Mouse (Mus musculus): ENCODE results near the gene Sema4b. TPM values are rescaled to one million over a fixed set of nuclear protein-coding genes. Genes with fewer than 3 reads are reported as not detected.

Gene Sema4b
- polyA plus RNA-seq (2016; fragmentation: Nextera tagmentation; extraction: Ambion mirVana) = 12.2 and 13.5 TPM in 2 replicates

DNA sequence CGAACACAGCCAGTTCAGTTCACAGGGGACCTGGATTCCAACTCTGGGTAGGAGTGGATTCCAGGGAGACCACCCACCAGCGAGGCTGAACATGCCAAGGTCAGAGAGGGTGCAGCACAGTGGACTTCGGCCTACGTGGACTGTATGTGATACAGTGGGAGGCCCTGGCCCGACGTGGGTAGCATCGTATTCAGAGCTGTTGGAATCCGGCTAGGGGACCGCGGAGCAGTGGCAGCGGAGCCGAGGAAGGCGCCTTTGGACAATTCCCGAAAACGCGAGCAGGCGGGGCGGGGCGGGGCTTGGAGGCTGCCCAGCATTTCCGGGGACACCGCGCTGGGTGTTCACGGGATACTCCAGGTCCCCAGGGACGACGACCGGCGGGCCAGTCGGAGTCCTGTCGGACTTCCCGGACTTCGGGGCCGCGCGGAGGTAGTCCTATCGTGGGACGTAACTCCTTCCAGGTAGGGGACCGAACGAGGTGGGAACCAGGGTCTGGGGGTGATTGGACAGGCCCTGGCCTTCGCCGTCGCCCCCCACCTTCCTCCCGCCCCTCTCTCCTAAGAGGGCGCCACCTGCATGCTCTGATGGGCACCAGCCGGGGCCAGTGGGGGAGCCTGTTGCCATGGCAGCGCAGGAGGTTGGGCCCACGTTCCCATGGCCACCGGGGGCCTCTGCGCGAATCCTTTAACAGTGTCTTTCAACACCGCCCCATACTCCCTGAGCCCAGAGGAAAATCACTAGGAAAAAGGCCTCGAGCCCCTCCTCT is at the start of gene Sema4b:
Gene Sema4b (plus strand): TSS at position 311 of the 766 bp plus-strand sequence.
- H3K36me3 ChIP-seq = no peaks in the 10 kb centered on the region
- peak within 1 kb of the TSS; percentile 63 for H3K9ac ChIP-seq (replicated peaks)
- under 1% methylated on average over 51 of the region's 51 CpGs for WGBS
- H3K27me3 ChIP-seq = no peaks in the 10 kb centered on the region
- peak; percentile 75 for ATAC-seq (ENCODE audit: insufficient number of reproducible peaks, insufficient read depth, low FRiP score, low TSS enrichment, low read depth)
- peak within 1 kb of the TSS; percentile 89 for H3K4me2 ChIP-seq
- H3K4me3 ChIP-seq (replicated peaks) = peak within 1 kb of the TSS; percentile 61
- H3K9me3 ChIP-seq = no peaks in the 10 kb centered on the region
- peak within 1 kb of the TSS; percentile 62; the same call in 1 of the 2 replicates for H3K27ac ChIP-seq
- peaks cover 38% of the 10 kb centered on the region for H3K4me1 ChIP-seq (replicated peaks)

DNA sequence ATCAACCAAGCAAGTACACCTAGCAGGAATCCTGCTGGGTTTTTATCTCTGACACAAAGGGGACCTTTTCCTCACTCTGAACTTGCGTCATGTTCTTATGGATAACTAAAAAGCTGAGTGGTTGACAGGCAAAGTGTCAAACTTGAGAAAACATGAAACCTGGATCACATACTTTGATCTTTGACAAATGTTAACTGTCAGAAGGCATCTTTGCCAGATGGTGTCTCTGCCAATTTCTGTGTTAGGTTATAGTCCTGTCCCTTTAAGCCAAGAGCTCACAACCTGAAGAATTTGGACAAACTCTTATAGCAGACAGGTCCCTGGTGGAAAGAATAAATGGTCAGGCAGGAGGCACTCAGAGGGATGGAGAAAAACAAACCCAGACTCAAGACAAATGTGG is 48.3 kb upstream of the Sema4b start:
- Histone ChIP-seq H3K27ac (no peak overlapping the region), H3K9ac (replicated peaks) (no peak overlapping the region), H3K27me3 (no peaks in the 10 kb centered on the region), H3K9me3 (peaks cover 14% of the 10 kb centered on the region), H3K4me3 (replicated peaks) (no peak overlapping the region), H3K4me1 (replicated peaks) (peaks cover 15% of the 10 kb centered on the region), H3K4me2 (no peak overlapping the region), H3K36me3 (no peaks in the 10 kb centered on the region)
- ATAC-seq (ENCODE audit: insufficient number of reproducible peaks, insufficient read depth, low FRiP score, low TSS enrichment, low read depth) = no peak
- WGBS = 84% methylated on average over 1 of the region's 1 CpGs

GRCm38 (mm10) chr7:80140815-80141214 is 45.8 kb upstream of the Sema4b start:
- H3K9ac ChIP-seq (replicated peaks) = peak overlapping the region; percentile 19; the same call in 1 of the 2 replicates
- H3K36me3 ChIP-seq = no peaks in the 10 kb centered on the region
- ATAC-seq (ENCODE audit: insufficient number of reproducible peaks, insufficient read depth, low FRiP score, low TSS enrichment, low read depth) = peak; percentile 86
- peaks cover 14% of the 10 kb centered on the region for H3K9me3 ChIP-seq
- H3K27me3 ChIP-seq = no peaks in the 10 kb centered on the region
- H3K4me2 ChIP-seq = peak overlapping the region; percentile 26; the same call in 1 of the 2 replicates
- 15% methylated on average over 9 of the region's 9 CpGs for WGBS
- no peak overlapping the region for H3K27ac ChIP-seq
- H3K4me1 ChIP-seq (replicated peaks) = peaks cover 10% of the 10 kb centered on the region
- H3K4me3 ChIP-seq (replicated peaks) = no peak overlapping the region

- no peaks in the 10 kb centered on the region for H3K27me3 ChIP-seq
- peaks cover 10% of the 10 kb centered on the region for H3K4me1 ChIP-seq (replicated peaks)
- 47% methylated on average over 22 of the region's 22 CpGs for WGBS
- peak overlapping the region; percentile 59; the same call in 1 of the 2 replicates for H3K27ac ChIP-seq
- ATAC-seq (ENCODE audit: insufficient number of reproducible peaks, insufficient read depth, low FRiP score, low TSS enrichment, low read depth) = no peak
- no peak overlapping the region for H3K4me3 ChIP-seq (replicated peaks)
- H3K4me2 ChIP-seq = peak overlapping the region; percentile 23
- no peaks in the 10 kb centered on the region for H3K36me3 ChIP-seq
- H3K9ac ChIP-seq (replicated peaks) = no peak overlapping the region
- H3K9me3 ChIP-seq = no peaks in the 10 kb centered on the region
Observed at GRCm38 (mm10) chr7:80143331-80144273, 43.0 kb upstream of the Sema4b start.

DNA sequence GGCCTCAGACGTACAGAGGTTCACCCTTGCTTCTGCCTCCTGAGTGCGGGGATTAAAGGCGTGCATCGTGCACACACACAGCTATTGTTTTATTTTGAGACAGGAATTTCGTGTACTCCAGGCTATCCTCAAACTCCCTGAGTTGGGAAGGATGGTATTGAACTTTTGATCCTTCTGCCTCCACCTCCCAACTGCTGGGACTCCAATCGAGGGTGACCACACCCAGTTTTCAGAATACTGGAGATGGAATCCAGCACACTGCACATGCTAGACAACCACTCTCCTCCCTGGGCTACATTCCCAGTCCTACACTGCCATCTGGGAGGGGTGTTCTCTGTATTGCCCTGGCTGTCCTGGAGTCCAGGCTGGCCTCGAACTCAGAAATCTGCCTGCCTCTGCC is 41.9 kb upstream of the Sema4b start:
- no peak overlapping the region for H3K9ac ChIP-seq (replicated peaks)
- no peak for ATAC-seq (ENCODE audit: insufficient number of reproducible peaks, insufficient read depth, low FRiP score, low TSS enrichment, low read depth)
- WGBS = 91% methylated on average over 7 of the region's 7 CpGs

GRCm38 (mm10) chr7:80146077-80146476 is 40.6 kb upstream of the Sema4b start:
- WGBS = 92% methylated on average over 8 of the region's 8 CpGs
- Histone ChIP-seq H3K9ac (replicated peaks) (no peak overlapping the region), H3K4me2 (no peak overlapping the region), H3K27ac (no peak overlapping the region), H3K36me3 (no peaks in the 10 kb centered on the region), H3K4me1 (replicated peaks) (peaks cover 12% of the 10 kb centered on the region), H3K27me3 (no peaks in the 10 kb centered on the region), H3K4me3 (replicated peaks) (no peak overlapping the region), H3K9me3 (no peaks in the 10 kb centered on the region)
- no peak for ATAC-seq (ENCODE audit: insufficient number of reproducible peaks, insufficient read depth, low FRiP score, low TSS enrichment, low read depth)

More for the DNA sequence above, 41.9 kb upstream of the Sema4b start:
- Histone ChIP-seq H3K4me3 (replicated peaks) (no peak overlapping the region), H3K27ac (no peak overlapping the region), H3K27me3 (no peaks in the 10 kb centered on the region), H3K36me3 (no peaks in the 10 kb centered on the region), H3K9me3 (no peaks in the 10 kb centered on the region), H3K4me1 (replicated peaks) (peaks cover 14% of the 10 kb centered on the region), H3K4me2 (no peak overlapping the region)

- H3K4me3 ChIP-seq (replicated peaks) = no peak overlapping the region
- 51% methylated on average over 9 of the region's 9 CpGs for WGBS
Observed at GRCm38 (mm10) chr7:80149356-80149755, 37.3 kb upstream of the Sema4b start.

DNA sequence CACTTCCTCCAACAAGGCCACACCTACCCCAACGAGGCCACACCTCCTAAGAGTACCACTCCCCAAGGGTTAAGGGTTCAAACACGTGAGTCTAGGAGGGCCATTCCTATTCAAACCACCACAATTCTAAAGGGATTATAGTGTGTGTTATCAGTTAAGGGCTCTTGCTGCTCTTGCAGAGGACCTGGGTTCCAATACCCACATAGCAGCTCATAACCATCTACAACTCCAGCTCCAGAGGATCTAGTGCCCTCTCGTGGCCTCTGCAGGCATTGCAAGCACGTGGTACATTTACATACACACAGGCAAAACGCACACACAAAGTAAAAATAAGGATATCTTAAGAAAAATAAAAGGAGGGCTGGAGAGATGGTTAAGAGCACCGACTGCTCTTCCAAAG is 34.5 kb upstream of the Sema4b start:
- Histone ChIP-seq H3K4me1 (replicated peaks) (peaks cover 8% of the 10 kb centered on the region), H3K36me3 (no peaks in the 10 kb centered on the region), H3K4me3 (replicated peaks) (no peak overlapping the region), H3K27me3 (no peaks in the 10 kb centered on the region), H3K27ac (no peak overlapping the region), H3K4me2 (no peak overlapping the region), H3K9ac (replicated peaks) (no peak overlapping the region), H3K9me3 (peaks cover 5% of the 10 kb centered on the region; the same call in 1 of the 2 replicates)
- no peak for ATAC-seq (ENCODE audit: insufficient number of reproducible peaks, insufficient read depth, low FRiP score, low TSS enrichment, low read depth)
- 65% methylated on average over 6 of the region's 6 CpGs for WGBS

More at GRCm38 (mm10) chr7:80149356-80149755, 37.3 kb upstream of the Sema4b start:
- Histone ChIP-seq H3K9me3 (peaks cover 5% of the 10 kb centered on the region; the same call in 1 of the 2 replicates), H3K4me1 (replicated peaks) (peaks cover 4% of the 10 kb centered on the region), H3K36me3 (no peaks in the 10 kb centered on the region), H3K27ac (peak overlapping the region; percentile 42; the same call in 1 of the 2 replicates), H3K27me3 (no peaks in the 10 kb centered on the region), H3K4me2 (no peak overlapping the region), H3K9ac (replicated peaks) (no peak overlapping the region)
- ATAC-seq (ENCODE audit: insufficient number of reproducible peaks, insufficient read depth, low FRiP score, low TSS enrichment, low read depth) = no peak

GRCm38 (mm10) chr7:80152756-80153155 is 33.9 kb upstream of the Sema4b start:
- Histone ChIP-seq H3K4me1 (replicated peaks) (peaks cover 8% of the 10 kb centered on the region), H3K9ac (replicated peaks) (no peak overlapping the region), H3K4me3 (replicated peaks) (no peak overlapping the region), H3K36me3 (no peaks in the 10 kb centered on the region), H3K4me2 (no peak overlapping the region), H3K27me3 (no peaks in the 10 kb centered on the region), H3K27ac (no peak overlapping the region), H3K9me3 (peaks cover 5% of the 10 kb centered on the region; the same call in 1 of the 2 replicates)
- ATAC-seq (ENCODE audit: insufficient number of reproducible peaks, insufficient read depth, low FRiP score, low TSS enrichment, low read depth) = no peak
- WGBS = 95% methylated on average over 8 of the region's 8 CpGs

DNA sequence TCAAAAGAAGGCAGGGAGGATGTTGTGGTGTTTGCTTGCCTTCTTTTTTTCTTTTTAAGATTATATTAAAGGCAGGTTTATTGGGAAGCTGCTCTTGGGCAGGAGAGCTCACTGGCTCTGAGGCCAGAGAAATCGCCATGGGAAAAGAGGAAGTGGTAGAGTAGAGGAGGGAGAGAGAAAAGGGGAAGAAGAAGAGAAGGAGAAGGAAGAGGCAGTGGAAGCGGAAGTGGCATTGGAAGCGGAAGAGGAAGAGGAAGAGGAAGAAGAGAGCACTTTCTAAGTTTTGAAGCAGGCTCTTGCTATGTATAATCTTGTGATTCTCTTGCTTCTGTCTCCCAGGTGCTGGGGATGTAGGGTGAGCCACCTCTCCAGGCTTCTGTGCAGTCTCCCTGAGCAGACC is 32.0 kb upstream of the Sema4b start:
- Histone ChIP-seq H3K9me3 (peaks cover 5% of the 10 kb centered on the region; the same call in 1 of the 2 replicates), H3K9ac (replicated peaks) (no peak overlapping the region), H3K27ac (no peak overlapping the region), H3K4me2 (no peak overlapping the region), H3K36me3 (no peaks in the 10 kb centered on the region), H3K4me1 (replicated peaks) (peaks cover 4% of the 10 kb centered on the region), H3K4me3 (replicated peaks) (no peak overlapping the region), H3K27me3 (no peaks in the 10 kb centered on the region)
- WGBS = 75% methylated on average over 3 of the region's 3 CpGs
- ATAC-seq (ENCODE audit: insufficient number of reproducible peaks, insufficient read depth, low FRiP score, low TSS enrichment, low read depth) = no peak

- H3K9ac ChIP-seq (replicated peaks) = no peak overlapping the region
- H3K4me1 ChIP-seq (replicated peaks) = peaks cover 14% of the 10 kb centered on the region
- no peak overlapping the region for H3K27ac ChIP-seq
- H3K4me3 ChIP-seq (replicated peaks) = no peak overlapping the region
- no peaks in the 10 kb centered on the region for H3K36me3 ChIP-seq
- no peak overlapping the region for H3K4me2 ChIP-seq
- ATAC-seq (ENCODE audit: insufficient number of reproducible peaks, insufficient read depth, low FRiP score, low TSS enrichment, low read depth) = no peak
- H3K9me3 ChIP-seq = peaks cover 5% of the 10 kb centered on the region; the same call in 1 of the 2 replicates
- WGBS = 54% methylated on average over 13 of the region's 13 CpGs
- 0 out of 2 replicates have a peak, but pooled peaks cover 6% of the 10 kb centered on the region for H3K27me3 ChIP-seq
Observed at GRCm38 (mm10) chr7:80156711-80157227, 29.9 kb upstream of the Sema4b start.

Measured in limb, embryonic 12.5 days (tissue).